Mouse (Mus musculus): ENCODE results near the gene Ppp1r32. TPM values are rescaled to one million over a fixed set of nuclear protein-coding genes. Genes with fewer than 3 reads are reported as not detected.

The Ppp1r32 gene
- polyA plus RNA-seq, 1 experiment: 1.3 TPM

DNA sequence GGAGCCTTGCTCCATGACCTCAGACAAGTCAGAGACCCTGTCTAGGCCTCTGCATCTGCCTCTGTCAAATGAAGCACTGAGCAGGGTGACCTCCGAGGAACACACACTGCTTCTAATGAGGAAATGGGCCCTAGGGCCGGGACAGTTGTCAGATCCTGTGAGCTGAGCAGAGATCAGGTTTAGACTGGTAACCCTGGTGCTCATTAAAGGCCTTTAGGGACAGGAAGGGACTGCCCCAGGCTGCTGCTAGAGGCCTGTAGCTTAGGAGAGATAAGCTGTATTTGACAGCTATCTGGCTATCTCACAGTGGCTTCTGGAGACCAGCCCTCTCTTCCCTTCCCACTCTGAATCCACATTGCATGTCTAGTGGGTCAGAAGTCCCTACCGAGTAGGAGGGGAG, 51.3 kb downstream of the Ppp1r32 start:
- H3K27ac ChIP-seq (ENCODE audit: insufficient read depth, low read length): no peak overlapping the region
- no peaks in the 10 kb centered on the region for H3K27me3 ChIP-seq (ENCODE audit: control insufficient read depth, insufficient read depth, low read length)
- H3K4me3 ChIP-seq (replicated peaks; ENCODE audit: insufficient read depth, low read depth, low read length): no peak overlapping the region
- H3K4me1 ChIP-seq (ENCODE audit: control insufficient read depth, insufficient read depth, low read length): peaks cover 54% of the 10 kb centered on the region
- TF ChIP-seq CTCF (IDR thresholded peaks at IDR 0.05; ENCODE audit: borderline replicate concordance, insufficient read depth, low read depth, low read length) (no peak), POLR2A (IDR thresholded peaks at IDR 0.05; ENCODE audit: borderline replicate concordance, insufficient read depth, low read length) (no peak)
- WGBS: 64% methylated on average over 3 of the region's 3 CpGs
- peak in 1 of 2 experiments; percentile 21 for DNase-seq

DNA sequence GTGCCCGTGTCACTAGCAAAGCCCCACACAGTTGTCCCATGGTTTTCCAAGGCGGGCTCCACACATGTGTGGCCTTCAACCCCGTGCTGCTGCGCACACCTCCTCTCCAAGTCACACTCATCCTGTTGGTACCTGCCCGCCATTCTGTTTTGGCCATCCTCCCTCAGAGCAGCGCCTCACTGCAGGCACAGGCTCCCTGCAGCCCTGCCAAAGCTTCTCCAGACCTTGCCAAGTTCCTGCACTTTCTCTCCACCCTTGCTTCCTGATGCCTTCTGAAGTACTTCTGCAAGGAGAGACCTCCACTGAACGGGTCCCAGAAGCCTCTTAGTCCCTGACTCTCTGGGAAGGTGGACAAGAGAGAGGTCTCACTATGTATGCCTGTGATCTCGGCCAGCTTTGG, 53.4 kb downstream of the Ppp1r32 start:
- Histone ChIP-seq H3K27me3 (ENCODE audit: control insufficient read depth, insufficient read depth, low read length) (no peaks in the 10 kb centered on the region), H3K4me1 (ENCODE audit: control insufficient read depth, insufficient read depth, low read length) (peaks cover 48% of the 10 kb centered on the region), H3K4me3 (replicated peaks; ENCODE audit: insufficient read depth, low read depth, low read length) (no peak overlapping the region), H3K27ac (ENCODE audit: insufficient read depth, low read length) (no peak overlapping the region)
- peak; percentile 66 to 75 for DNase-seq
- TF ChIP-seq POLR2A (IDR thresholded peaks at IDR 0.05; ENCODE audit: borderline replicate concordance, insufficient read depth, low read length): no peak
- no peak for TF ChIP-seq CTCF (IDR thresholded peaks at IDR 0.05; ENCODE audit: borderline replicate concordance, insufficient read depth, low read depth, low read length)
- WGBS: 35% methylated on average over 8 of the region's 8 CpGs

DNA sequence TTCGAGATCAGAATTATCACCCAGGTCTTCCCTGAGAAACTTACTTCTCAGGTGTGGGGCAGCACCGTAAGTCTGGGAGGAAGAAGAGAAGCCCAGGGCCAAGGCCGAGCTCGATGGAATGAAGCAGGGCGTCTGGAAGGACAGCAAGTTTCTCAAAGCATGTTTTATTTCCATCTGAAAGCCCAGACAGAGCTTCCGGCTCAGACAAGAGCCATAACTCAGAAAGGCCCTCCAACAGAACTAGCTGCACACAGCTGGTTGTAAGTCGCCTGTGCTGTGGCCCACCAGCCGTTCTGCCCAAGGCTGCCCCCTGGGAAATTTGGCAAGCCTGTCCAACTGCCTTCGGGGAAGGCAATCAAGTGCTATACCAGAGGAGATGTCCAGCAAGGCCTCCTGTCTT, 55.3 kb downstream of the Ppp1r32 start:
- Histone ChIP-seq H3K4me3 (replicated peaks; ENCODE audit: insufficient read depth, low read depth, low read length) (no peak overlapping the region), H3K4me1 (ENCODE audit: control insufficient read depth, insufficient read depth, low read length) (peaks cover 39% of the 10 kb centered on the region), H3K27ac (ENCODE audit: insufficient read depth, low read length) (no peak overlapping the region), H3K27me3 (ENCODE audit: control insufficient read depth, insufficient read depth, low read length) (no peaks in the 10 kb centered on the region)
- TF ChIP-seq POLR2A (IDR thresholded peaks at IDR 0.05; ENCODE audit: borderline replicate concordance, insufficient read depth, low read length): no peak
- TF ChIP-seq CTCF (IDR thresholded peaks at IDR 0.05; ENCODE audit: borderline replicate concordance, insufficient read depth, low read depth, low read length): no peak
- no peak for DNase-seq
- WGBS: 67% methylated on average over 9 of the region's 9 CpGs

DNA sequence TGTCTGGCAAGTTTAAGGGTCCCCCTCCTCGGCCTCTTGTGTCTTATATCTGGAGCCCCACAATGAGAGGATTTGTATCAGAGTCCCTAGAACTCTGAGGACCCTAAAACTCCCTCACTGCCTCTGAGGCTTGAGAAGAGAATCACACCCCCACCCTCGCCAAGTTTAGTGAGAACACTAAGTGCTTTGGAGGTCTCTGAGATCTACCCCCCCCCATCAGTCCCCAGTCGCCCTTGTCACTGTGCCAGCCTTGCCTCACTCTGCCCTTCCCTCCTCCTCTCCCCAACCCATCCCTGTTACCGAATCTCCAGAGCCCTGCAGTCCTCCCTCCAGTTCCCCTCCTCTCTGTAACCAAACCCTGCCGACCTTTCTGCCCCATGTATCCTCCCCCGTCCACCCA, 55.9 kb downstream of the Ppp1r32 start:
- 51% methylated on average over 6 of the region's 6 CpGs for WGBS
- peaks cover 38% of the 10 kb centered on the region for H3K4me1 ChIP-seq (ENCODE audit: control insufficient read depth, insufficient read depth, low read length)

DNA sequence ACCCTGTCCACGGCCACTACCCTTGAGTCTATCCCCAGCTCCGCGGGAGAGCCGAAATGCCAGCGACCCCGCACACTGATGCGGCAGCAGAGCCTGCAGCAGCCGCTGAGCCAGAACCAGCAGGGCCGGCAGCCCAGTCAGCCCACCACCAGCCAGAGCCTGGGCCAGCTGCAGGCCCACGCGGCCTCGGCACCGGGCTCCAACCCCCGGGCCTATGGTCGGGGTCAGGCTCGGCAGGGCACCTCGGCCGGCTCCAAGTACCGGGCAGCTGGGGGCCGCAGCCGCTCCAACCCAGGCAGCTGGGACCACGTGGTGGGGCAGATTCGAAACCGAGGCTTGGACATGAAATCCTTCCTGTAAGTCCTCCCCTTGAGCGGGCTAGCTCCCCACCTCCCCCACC, 56.4 kb downstream of the Ppp1r32 start:
- TF ChIP-seq POLR2A (IDR thresholded peaks at IDR 0.05; ENCODE audit: borderline replicate concordance, insufficient read depth, low read length) (no peak), CTCF (IDR thresholded peaks at IDR 0.05; ENCODE audit: borderline replicate concordance, insufficient read depth, low read depth, low read length) (no peak)
- Histone ChIP-seq H3K4me3 (replicated peaks; ENCODE audit: insufficient read depth, low read depth, low read length) (no peak overlapping the region), H3K4me1 (ENCODE audit: control insufficient read depth, insufficient read depth, low read length) (peaks cover 34% of the 10 kb centered on the region), H3K27me3 (ENCODE audit: control insufficient read depth, insufficient read depth, low read length) (no peaks in the 10 kb centered on the region), H3K27ac (ENCODE audit: insufficient read depth, low read length) (no peak overlapping the region)
- 46% methylated on average over 25 of the region's 25 CpGs for WGBS
- DNase-seq: no peak

More for the DNA sequence above, 55.9 kb downstream of the Ppp1r32 start:
- no peak for DNase-seq
- no peaks in the 10 kb centered on the region for H3K27me3 ChIP-seq (ENCODE audit: control insufficient read depth, insufficient read depth, low read length)
- no peak overlapping the region for H3K4me3 ChIP-seq (replicated peaks; ENCODE audit: insufficient read depth, low read depth, low read length)
- H3K27ac ChIP-seq (ENCODE audit: insufficient read depth, low read length): no peak overlapping the region
- no peak for TF ChIP-seq POLR2A (IDR thresholded peaks at IDR 0.05; ENCODE audit: borderline replicate concordance, insufficient read depth, low read length)

DNA sequence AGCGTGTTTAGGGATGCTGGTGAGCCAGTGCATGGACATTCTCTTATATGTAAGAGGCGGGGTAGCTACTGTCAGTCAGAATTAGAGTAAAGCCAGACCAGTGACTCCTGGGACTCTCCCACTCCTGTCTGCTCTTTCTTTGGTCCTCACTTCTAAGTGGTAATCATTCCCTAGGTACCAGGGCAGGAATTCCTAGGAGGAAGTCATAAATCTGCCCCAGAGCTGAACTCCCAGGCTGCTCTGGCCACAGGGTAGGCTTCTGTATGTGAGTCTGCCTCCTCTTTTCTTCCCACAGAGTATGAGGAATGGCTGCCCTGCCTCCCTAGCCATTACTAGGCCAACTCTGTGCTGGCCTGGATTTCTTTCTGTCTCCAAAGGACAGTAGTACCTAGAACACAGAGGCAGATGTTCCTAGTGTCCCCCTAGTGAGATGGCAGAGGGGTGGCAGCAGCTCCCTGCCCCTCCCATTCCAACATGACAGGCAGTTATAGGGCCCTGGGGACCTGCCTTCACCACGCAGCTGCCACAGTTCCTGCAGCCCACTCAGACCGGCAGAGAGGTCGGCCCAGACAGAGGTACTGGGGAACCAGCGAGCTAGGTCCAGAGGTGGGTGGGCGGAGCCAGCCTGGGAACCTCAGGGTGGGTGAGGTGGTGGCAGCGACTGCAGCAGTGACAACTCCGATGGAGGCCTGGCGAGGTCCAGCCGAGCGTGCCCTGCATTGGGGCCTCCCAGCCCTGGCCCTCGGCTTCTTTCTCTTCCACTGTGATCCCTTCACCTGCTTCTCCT, 57.1 kb downstream of the Ppp1r32 start:
- no peak overlapping the region for H3K27ac ChIP-seq (ENCODE audit: insufficient read depth, low read length)
- DNase-seq: peak in 1 of 2 experiments; percentile 29
- H3K27me3 ChIP-seq (ENCODE audit: control insufficient read depth, insufficient read depth, low read length): no peaks in the 10 kb centered on the region
- no peak for TF ChIP-seq POLR2A (IDR thresholded peaks at IDR 0.05; ENCODE audit: borderline replicate concordance, insufficient read depth, low read length)
- H3K4me1 ChIP-seq (ENCODE audit: control insufficient read depth, insufficient read depth, low read length): peaks cover 36% of the 10 kb centered on the region
- 68% methylated on average over 13 of the region's 13 CpGs for WGBS
- H3K4me3 ChIP-seq (replicated peaks; ENCODE audit: insufficient read depth, low read depth, low read length): no peak overlapping the region

DNA sequence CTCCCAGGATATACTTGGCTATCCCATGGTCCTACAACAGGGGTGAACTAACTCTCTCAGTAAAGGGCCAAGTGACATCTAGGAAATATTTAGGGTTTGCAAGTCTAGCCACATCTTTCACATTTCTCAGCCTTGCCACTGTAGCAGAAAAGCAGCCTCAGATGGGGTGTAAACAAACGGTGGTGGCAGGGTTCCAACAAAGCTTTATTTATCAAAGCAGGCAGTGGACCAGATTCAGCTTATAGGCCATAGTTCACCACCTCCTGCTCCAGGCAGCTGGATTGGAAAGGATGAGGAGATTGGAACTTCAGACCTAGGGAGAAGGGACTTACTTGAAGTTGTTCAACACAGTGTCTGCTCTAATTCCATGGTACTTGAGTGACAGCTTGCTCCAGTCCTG, 58.0 kb downstream of the Ppp1r32 start:
- 21% methylated on average over 1 of the region's 1 CpGs for WGBS
- Histone ChIP-seq H3K27me3 (ENCODE audit: control insufficient read depth, insufficient read depth, low read length) (no peaks in the 10 kb centered on the region), H3K27ac (ENCODE audit: insufficient read depth, low read length) (no peak overlapping the region), H3K4me3 (replicated peaks; ENCODE audit: insufficient read depth, low read depth, low read length) (no peak overlapping the region), H3K4me1 (ENCODE audit: control insufficient read depth, insufficient read depth, low read length) (peaks cover 43% of the 10 kb centered on the region)
- TF ChIP-seq POLR2A (IDR thresholded peaks at IDR 0.05; ENCODE audit: borderline replicate concordance, insufficient read depth, low read length) (no peak), CTCF (IDR thresholded peaks at IDR 0.05; ENCODE audit: borderline replicate concordance, insufficient read depth, low read depth, low read length) (no peak)
- DNase-seq: no peak

Other genes starting within 250 kb of the Ppp1r32 start
- 35.0 and 43.1 TPM in 2 replicates for gene Myrf, start 242.2 kb downstream of the Ppp1r32 start, polyA plus RNA-seq (2012; rRNA removed)
- 53.4 and 59.5 TPM in 2 replicates for gene Dagla, start 178.1 kb downstream of the Ppp1r32 start, polyA plus RNA-seq (2012; rRNA removed)
- 173 and 187 TPM in 2 replicates for gene Syt7, start 93.8 kb downstream of the Ppp1r32 start, polyA plus RNA-seq (2012; rRNA removed)
- 0.54 and 0.57 TPM in 2 replicates for gene Lrrc10b, start 25.5 kb downstream of the Ppp1r32 start, polyA plus RNA-seq (2012; rRNA removed)
- gene Cpsf7, start 42.3 kb upstream of the Ppp1r32 start, polyA plus RNA-seq (2012; rRNA removed): 91.9 and 94.7 TPM in 2 replicates
- 60.4 and 61.5 TPM in 2 replicates for gene Sdhaf2, start 43.2 kb upstream of the Ppp1r32 start, polyA plus RNA-seq (2012; rRNA removed)
- gene Tmem216, start 73.3 kb upstream of the Ppp1r32 start, polyA plus RNA-seq (2012; rRNA removed): 20.8 and 22.4 TPM in 2 replicates
- gene Cyb561a3, start 94.2 kb upstream of the Ppp1r32 start, polyA plus RNA-seq (2012; rRNA removed): 11.7 and 12.0 TPM in 2 replicates
- gene Tmem138, start 94.4 kb upstream of the Ppp1r32 start, polyA plus RNA-seq (2012; rRNA removed): 13.0 and 15.0 TPM in 2 replicates
- 148 and 150 TPM in 2 replicates for gene Ddb1, start 122.4 kb upstream of the Ppp1r32 start, polyA plus RNA-seq (2012; rRNA removed)
- gene Tkfc, start 122.7 kb upstream of the Ppp1r32 start, polyA plus RNA-seq (2012; rRNA removed): 12.2 and 14.4 TPM in 2 replicates
- 0.20 and 0.21 TPM in 2 replicates for gene Vwce, start 151.3 kb upstream of the Ppp1r32 start, polyA plus RNA-seq (2012; rRNA removed)
- not detected in 2 replicates for gene Pga5, start 195.1 kb upstream of the Ppp1r32 start, polyA plus RNA-seq (2012; rRNA removed)
- 30.6 and 31.4 TPM in 2 replicates for gene Vps37c, start 205.8 kb upstream of the Ppp1r32 start, polyA plus RNA-seq (2012; rRNA removed)